Mouse (Mus musculus) cerebellum, adult 2 months (tissue): ENCODE data around the gene Znfx1. TPM values are rescaled to one million over a fixed set of nuclear protein-coding genes. Genes with fewer than 3 reads are reported as not detected.

Source experiments
- DNase-seq, 2 experiments: peaks; one replicate each; pipeline ENCODE4 v3.0.0; 2021
- H3K27ac ChIP-seq: fragments of 200-500 bp; 2 replicates; pipeline ENCODE4 v1.5.1; 2012; ENCODE audit warnings: low read length, control low read depth, inconsistent platforms; ENCODE audit not compliant: insufficient read depth
- H3K27me3 ChIP-seq: fragments of 200-500 bp; 2 replicates; pipeline ENCODE4 v1.6.1; 2012; ENCODE audit warnings: inconsistent platforms, mild to moderate bottlenecking, low read length, moderate library complexity; ENCODE audit not compliant: control insufficient read depth, insufficient read depth
- H3K4me1 ChIP-seq: fragments of 200-500 bp; 2 replicates; pipeline ENCODE4 v1.6.1; 2011; ENCODE audit warnings: low read length; ENCODE audit not compliant: control insufficient read depth, insufficient read depth
- H3K4me3 ChIP-seq: fragments of 200-500 bp; replicated peaks from 2 replicates; pipeline ENCODE3; 2011; ENCODE audit warnings: mild to moderate bottlenecking, low read depth, low read length, control low read depth; ENCODE audit not compliant: insufficient read depth
- CTCF ChIP-seq: fragments of 200-500 bp; IDR thresholded peaks from 2 replicates; pipeline ENCODE4 v1.5.1; 2011; ENCODE audit warnings: low read depth, mild to moderate bottlenecking, control low read depth, low read length, moderate library complexity, borderline replicate concordance; ENCODE audit not compliant: insufficient read depth
- POLR2A ChIP-seq: fragments of 200-500 bp; IDR thresholded peaks from 2 replicates; pipeline ENCODE4 v1.6.1; 2011; ENCODE audit warnings: low read length, control low read depth, borderline replicate concordance; ENCODE audit not compliant: insufficient read depth
- WGBS: fragments of 180-500 bp; shearing (Covaris S2); methylation state at CpG from one replicate; pipeline ENCODE4 v1.1.7; 2018; 5-methylcytosine and 5-hydroxymethylcytosine counted together
- polyA plus RNA-seq: library from polyadenylated mRNA; depleted of rRNA; stranded (reverse); fragments of >200 nt; gene quantifications from 2 replicates; pipeline ENCODE4 v1.2.3, GENCODE M21; 2012

The Znfx1 gene
- polyA plus RNA-seq, 1 experiment = 25.9 TPM

DNA sequence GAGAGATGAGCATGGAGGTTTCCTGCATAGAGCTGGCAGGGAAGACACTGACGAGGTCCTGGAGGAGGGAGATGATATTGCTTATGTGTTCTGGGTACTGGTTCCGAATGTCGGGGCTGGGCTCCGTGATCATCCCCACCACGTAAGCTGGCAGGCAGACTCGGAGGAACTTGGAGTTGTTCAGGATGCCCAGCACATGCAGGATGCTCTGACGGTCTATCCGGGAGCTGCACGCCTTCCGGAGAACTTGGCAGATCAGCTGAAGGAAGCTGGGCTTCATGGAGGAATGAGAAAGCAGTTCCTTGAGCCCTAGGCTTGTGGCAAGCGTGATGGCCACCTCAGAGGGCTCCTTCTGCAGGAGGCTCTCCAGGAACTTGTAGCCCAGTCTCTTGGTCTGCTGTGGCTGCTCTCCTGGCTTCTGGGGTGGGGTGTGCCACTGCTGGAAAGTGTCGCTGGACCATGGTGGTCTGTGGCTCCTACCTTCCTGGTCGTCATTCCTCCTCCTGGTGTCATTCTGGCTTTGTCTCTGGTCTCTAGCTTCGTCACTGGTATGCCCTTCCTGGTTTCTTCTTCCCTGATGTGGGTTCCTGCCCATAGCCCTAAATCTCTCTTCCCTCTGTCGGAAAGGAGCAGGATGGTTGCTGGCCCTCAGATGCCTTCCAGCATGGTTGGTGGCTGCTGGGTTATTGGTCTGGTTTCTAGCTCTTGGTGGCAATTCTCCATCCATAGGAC lies 6.4 kb downstream of the Znfx1 start:
- DNase-seq = no peak
- TF ChIP-seq CTCF (no peak), POLR2A (no peak)
- H3K4me1 ChIP-seq = peaks cover 20% of the 10 kb centered on the region
- H3K27me3 ChIP-seq = no peaks in the 10 kb centered on the region
- no peak overlapping the region for H3K27ac ChIP-seq
- WGBS = 95% methylated on average over 15 of the region's 15 CpGs
- no peak overlapping the region for H3K4me3 ChIP-seq

DNA sequence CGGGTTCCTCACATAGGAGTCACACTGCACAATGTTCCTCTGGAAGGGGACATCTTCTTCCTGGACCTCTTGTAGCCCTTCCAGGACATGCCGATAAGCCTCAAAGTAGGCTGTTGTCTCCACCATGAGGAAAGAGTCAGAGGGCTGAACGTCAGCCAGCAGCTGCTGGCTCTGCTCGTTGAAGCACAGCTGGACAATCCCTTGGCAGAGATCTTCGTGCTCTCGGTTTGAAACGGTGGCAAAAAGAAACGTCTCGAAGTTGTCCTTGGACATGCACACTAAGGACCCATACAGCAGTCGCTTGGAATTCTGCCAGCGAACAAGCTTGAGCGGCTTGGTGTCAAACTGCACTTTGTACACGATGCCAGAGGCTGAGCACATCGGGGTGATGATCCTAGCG lies 7.4 kb downstream of the Znfx1 start:
- TF ChIP-seq CTCF (no peak), POLR2A (no peak)
- Histone ChIP-seq H3K4me1 (peaks cover 14% of the 10 kb centered on the region), H3K27ac (no peak overlapping the region), H3K27me3 (no peaks in the 10 kb centered on the region), H3K4me3 (no peak overlapping the region)
- WGBS = 18% methylated on average over 15 of the region's 15 CpGs
- no peak for DNase-seq

DNA sequence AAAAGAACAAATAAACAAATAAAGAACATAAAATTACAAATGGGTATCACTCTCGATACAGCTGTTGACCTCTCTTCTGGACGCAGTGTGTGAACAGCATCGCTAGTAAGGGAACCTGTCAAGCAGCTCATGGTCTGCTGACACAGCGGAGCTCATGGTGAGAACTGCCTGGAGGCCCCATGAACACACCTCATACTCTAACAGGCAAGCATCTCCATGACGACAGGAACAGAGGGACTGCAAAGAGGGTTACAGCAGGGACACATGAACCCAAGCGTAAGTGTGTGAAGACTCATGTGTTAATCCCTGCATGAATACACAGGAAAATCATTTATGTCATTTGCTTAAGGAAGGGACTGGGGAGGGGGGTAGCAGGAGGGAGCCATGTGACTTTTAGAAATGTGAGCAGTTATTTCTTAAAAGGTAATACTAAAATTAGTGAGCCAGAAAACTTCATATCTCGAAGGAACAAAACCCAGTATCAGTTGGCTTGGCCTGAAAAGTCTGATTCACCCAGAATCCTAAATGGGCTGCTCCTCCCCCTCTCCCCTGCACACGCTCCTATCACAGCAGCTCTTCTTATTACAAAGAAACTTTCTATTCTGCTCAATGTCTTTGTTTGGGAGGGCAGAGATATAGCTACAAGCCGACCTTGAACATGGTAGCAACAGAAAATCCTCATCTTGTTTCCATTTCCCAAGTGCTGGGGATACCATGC lies 9.5 kb downstream of the Znfx1 start:
- DNase-seq = no peak
- Histone ChIP-seq H3K4me3 (no peak overlapping the region), H3K27ac (peak overlapping the region; percentile 35; the same call in 1 of the 2 replicates), H3K4me1 (peaks cover 9% of the 10 kb centered on the region), H3K27me3 (no peaks in the 10 kb centered on the region)
- WGBS = 54% methylated on average over 9 of the region's 9 CpGs
- no peak for TF ChIP-seq CTCF
- TF ChIP-seq POLR2A = no peak

DNA sequence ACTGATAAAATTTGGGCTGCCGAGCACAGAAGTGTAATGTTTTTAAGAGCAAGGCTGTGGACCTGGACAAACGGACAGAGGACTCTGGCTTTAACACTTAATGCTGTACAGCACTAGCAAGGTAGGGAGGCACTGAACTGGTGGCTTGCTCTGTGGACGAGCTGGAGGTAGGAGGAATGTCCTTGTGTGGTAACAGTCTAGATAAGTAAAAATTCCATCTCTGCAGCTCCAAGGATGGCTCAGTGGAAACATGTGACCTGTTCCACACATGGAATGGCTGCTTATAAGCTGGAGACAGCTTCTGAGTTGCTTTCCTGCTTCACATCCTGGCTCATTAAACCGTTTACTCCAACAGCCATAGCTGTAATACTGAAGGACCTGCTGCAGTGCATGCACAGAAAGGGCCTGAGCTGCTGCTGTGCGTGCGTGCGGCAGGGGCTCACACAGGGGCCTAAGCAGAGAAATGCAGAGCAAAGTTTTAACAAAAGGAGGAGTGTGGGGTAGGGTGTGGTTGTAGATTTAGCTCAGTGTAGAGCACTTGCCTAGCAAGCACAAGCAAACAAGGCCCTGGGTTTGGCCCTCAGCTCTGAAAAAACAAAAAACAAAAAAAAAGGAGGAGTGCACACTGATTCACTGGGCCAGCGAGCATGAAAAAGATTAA lies 14.0 kb downstream of the Znfx1 start:
- Histone ChIP-seq H3K4me1 (peaks cover 5% of the 10 kb centered on the region), H3K27me3 (no peaks in the 10 kb centered on the region), H3K4me3 (no peak overlapping the region), H3K27ac (no peak overlapping the region)
- TF ChIP-seq CTCF (no peak), POLR2A (no peak)
- 88% methylated on average over 8 of the region's 8 CpGs for WGBS
- no peak for DNase-seq

DNA sequence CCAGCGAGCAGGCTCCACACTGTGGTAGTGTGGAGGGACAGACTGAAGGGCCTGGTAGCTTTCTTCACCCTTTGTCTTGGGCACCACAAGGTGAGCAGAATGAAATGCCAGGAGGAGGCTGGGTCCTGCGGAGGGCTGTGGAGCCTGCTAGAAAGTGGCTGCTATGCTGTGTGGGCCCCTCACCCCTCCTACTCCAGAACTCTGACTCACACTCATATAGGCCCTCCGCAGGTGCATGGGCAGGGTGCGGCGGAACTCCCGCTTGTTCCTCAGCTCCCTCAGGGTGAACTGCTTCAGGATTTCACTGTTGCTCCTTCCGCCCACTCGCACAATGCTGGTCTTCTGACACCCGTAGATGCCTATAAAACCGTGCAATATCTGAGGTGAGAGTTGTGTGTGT lies 14.6 kb downstream of the Znfx1 start:
- H3K4me3 ChIP-seq = no peak overlapping the region
- DNase-seq = no peak
- H3K27ac ChIP-seq = no peak overlapping the region
- peaks cover 3% of the 10 kb centered on the region for H3K4me1 ChIP-seq
- no peak for TF ChIP-seq CTCF
- no peak for TF ChIP-seq POLR2A
- no peaks in the 10 kb centered on the region for H3K27me3 ChIP-seq
- 93% methylated on average over 10 of the region's 10 CpGs for WGBS

DNA sequence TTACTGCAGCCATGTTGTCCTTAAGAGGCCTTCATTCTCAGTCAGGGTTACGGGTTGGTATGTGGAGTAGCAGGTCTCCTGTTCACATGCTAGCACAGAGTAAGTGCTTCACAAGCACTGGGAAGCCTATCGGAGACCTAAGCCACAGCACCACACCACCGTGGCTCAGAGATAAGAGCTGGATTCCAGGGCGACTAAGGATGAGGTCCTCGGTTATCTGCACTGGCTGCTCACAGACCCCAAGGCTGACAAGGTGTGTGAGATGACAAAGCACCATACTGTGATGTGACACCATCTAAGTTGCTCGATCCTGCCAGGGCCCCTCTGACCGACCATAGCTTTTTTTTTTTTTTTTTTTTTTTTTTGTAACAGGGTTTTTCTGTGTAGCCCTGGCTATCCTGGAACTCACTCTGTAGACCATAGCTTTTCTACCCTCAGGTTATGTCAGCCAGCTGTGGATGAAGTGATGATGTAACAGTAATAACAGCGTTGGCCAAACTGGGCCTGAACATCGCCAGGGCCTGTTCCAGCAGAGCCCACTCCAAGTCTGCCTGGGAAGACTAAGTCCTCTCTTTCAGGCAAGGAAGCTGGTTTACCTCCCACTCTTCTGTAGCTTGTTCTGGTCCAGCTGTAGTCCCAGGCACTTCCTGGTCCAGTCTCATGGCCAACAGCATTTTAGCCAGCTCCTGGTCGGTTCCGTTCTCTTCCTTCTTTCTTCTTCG lies 19.3 kb downstream of the Znfx1 start:
- Histone ChIP-seq H3K27me3 (no peaks in the 10 kb centered on the region), H3K27ac (no peak overlapping the region), H3K4me1 (peaks cover 9% of the 10 kb centered on the region), H3K4me3 (no peak overlapping the region)
- no peak for DNase-seq
- no peak for TF ChIP-seq POLR2A
- TF ChIP-seq CTCF = no peak
- WGBS = 93% methylated on average over 12 of the region's 12 CpGs

DNA sequence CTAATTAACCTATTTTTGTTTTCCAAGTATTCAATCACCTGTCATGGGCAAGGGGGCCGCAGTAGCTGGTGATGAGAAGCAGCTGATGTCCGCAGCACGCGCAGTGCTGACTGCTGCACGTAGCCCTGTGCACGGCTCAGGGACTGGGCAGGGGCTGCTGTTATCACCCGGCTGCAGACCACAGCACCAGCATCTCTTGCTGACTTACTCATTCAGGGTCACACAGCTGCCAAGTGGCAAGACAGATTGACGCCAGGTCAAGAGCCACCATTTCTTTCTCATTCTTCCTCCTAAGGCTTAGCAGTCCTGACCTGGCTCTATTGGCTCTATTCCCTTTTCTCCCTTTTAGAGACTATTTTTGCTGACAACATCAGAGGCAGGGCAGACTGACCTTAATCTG lies 23.4 kb downstream of the Znfx1 start:
- H3K27ac ChIP-seq = no peak overlapping the region
- WGBS = 75% methylated on average over 8 of the region's 8 CpGs
- no peaks in the 10 kb centered on the region for H3K27me3 ChIP-seq
- no peak for TF ChIP-seq CTCF
- TF ChIP-seq POLR2A = no peak
- DNase-seq = peak in 1 of 2 experiments; percentile 18
- no peak overlapping the region for H3K4me3 ChIP-seq
- peaks cover 20% of the 10 kb centered on the region for H3K4me1 ChIP-seq
